Mouse (Mus musculus): Measurements from ENCODE around the gene Dda1. TPM values are rescaled to one million over a fixed set of nuclear protein-coding genes. Genes with fewer than 3 reads are reported as not detected.
A peak's percentile ranks its signal among the peaks of the same experiment; 100 is the strongest.

Dda1 gene
- polyA plus RNA-seq, 2 experiments = 99.6 to 101 TPM

DNA sequence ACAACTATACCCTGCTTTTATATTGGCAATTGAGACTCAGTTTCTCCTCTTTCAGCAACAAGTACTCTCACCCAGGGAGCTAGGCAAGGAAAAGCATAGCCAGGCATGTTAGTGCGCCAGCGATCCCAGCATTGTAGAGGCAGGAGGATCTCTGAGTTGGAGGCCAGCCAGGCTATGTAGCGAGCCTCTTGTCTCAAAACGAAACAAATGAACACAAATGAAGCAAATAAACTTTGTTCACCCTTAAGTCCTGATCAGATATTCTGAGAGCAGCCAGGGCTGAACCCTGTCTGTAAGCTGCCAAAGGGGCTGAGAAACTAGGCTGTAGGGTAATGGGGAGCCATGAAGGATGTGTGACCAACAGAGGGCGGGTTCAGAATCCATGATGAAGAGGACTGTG, 26.8 kb downstream of the Dda1 start:
- no peaks in the 10 kb centered on the region for H3K9me3 ChIP-seq (ENCODE audit: control insufficient read depth, low read length)
- no peak overlapping the region for H3K27ac ChIP-seq (replicated peaks; ENCODE audit: low read depth, low read length)
- no peak for DNase-seq (ENCODE audit: low spot score)
- no peak for ATAC-seq (ENCODE audit: low FRiP score, low read depth)
- H3K9ac ChIP-seq (ENCODE audit: low read depth, low read length, severe bottlenecking) = no peak overlapping the region
- H3K27me3 ChIP-seq (ENCODE audit: control insufficient read depth, insufficient read depth, low read length) = no peaks in the 10 kb centered on the region
- no peak overlapping the region for H3K4me3 ChIP-seq (replicated peaks; ENCODE audit: low read length)
- H3K4me2 ChIP-seq (replicated peaks; ENCODE audit: low read depth, low read length, severe bottlenecking) = no peak overlapping the region
- peaks cover 22% of the 10 kb centered on the region for H3K4me1 ChIP-seq (ENCODE audit: control insufficient read depth, insufficient read depth, low read length)
- no peak for TF ChIP-seq POLR2A (IDR thresholded peaks at IDR 0.05; ENCODE audit: borderline replicate concordance, extremely low read depth, insufficient read depth, insufficient read length)
- WGBS = 95% methylated on average over 5 of the region's 5 CpGs
- H3K36me3 ChIP-seq (ENCODE audit: control insufficient read depth, insufficient read depth, low read length) = peaks cover 37% of the 10 kb centered on the region

DNA sequence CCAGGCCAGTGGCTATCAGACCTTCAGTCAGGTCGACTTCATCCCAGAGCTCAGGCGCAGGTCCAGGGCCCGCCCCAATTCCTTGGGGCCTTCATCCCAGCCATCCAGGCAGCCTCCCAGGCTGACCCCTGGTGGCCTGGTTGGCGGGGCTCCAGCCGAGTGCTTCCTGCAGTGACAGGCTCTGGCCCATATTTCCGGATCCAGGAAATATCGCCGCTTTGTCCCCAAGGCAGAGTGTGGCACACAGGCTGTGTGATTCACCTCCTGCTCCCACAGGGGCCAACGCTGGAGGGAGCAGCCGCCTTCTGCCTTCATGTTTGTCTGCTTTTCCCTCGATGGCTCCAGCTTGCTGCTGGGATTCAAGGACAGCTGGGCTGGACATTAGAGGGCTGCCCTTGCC, 27.5 kb downstream of the Dda1 start:
- TF ChIP-seq POLR2A (IDR thresholded peaks at IDR 0.05; ENCODE audit: borderline replicate concordance, extremely low read depth, insufficient read depth, insufficient read length) = no peak
- 37% methylated on average over 11 of the region's 11 CpGs for WGBS
- ATAC-seq (ENCODE audit: low FRiP score, low read depth) (no peak), DNase-seq (ENCODE audit: low spot score) (peak; percentile 36)
- H3K4me2 ChIP-seq (replicated peaks; ENCODE audit: low read depth, low read length, severe bottlenecking) = no peak overlapping the region
- H3K27ac ChIP-seq (replicated peaks; ENCODE audit: low read depth, low read length) = no peak overlapping the region
- H3K9me3 ChIP-seq (ENCODE audit: control insufficient read depth, low read length) = no peaks in the 10 kb centered on the region
- no peaks in the 10 kb centered on the region for H3K27me3 ChIP-seq (ENCODE audit: control insufficient read depth, insufficient read depth, low read length)
- peaks cover 30% of the 10 kb centered on the region for H3K36me3 ChIP-seq (ENCODE audit: control insufficient read depth, insufficient read depth, low read length)
- H3K4me3 ChIP-seq (replicated peaks; ENCODE audit: low read length) = no peak overlapping the region
- H3K4me1 ChIP-seq (ENCODE audit: control insufficient read depth, insufficient read depth, low read length) = peaks cover 22% of the 10 kb centered on the region
- no peak overlapping the region for H3K9ac ChIP-seq (ENCODE audit: low read depth, low read length, severe bottlenecking)

DNA sequence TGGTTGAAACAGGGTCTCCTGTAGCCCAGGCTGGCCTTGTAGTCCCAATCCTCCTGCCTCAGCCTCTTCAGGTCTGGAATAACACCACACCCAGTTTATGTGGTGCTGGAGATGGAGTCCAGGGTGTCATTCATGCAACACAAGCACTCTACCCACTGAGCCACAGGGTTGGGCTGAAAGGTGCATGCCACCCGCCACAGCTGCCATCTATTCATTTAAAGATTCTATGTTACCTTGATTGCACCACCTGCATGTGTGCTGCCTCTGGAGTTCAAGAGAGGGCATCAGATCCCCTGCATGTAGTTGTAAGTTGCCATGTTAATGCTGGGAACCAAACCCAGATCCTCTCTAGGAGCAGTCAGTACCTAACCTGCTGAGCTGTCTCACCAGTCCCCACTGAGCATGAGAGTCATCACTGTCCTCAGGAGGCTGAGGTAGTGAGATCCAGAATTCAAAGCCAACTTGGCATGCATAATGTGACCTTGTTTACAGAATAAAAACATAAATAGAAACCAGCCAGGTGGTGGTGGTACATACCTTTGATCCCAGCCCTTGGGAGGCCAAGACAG, 28.2 kb downstream of the Dda1 start:
- DNase-seq (ENCODE audit: low spot score) = no peak
- Histone ChIP-seq H3K9ac (ENCODE audit: low read depth, low read length, severe bottlenecking) (no peak overlapping the region), H3K4me2 (replicated peaks; ENCODE audit: low read depth, low read length, severe bottlenecking) (no peak overlapping the region), H3K4me3 (replicated peaks; ENCODE audit: low read length) (no peak overlapping the region), H3K36me3 (ENCODE audit: control insufficient read depth, insufficient read depth, low read length) (peaks cover 23% of the 10 kb centered on the region), H3K27ac (replicated peaks; ENCODE audit: low read depth, low read length) (no peak overlapping the region), H3K4me1 (ENCODE audit: control insufficient read depth, insufficient read depth, low read length) (peaks cover 22% of the 10 kb centered on the region), H3K27me3 (ENCODE audit: control insufficient read depth, insufficient read depth, low read length) (no peaks in the 10 kb centered on the region), H3K9me3 (ENCODE audit: control insufficient read depth, low read length) (no peaks in the 10 kb centered on the region)
- no peak for TF ChIP-seq POLR2A (IDR thresholded peaks at IDR 0.05; ENCODE audit: borderline replicate concordance, extremely low read depth, insufficient read depth, insufficient read length)
- 100% methylated on average over 1 of the region's 1 CpGs for WGBS
- no peak for ATAC-seq (ENCODE audit: low FRiP score, low read depth)

DNA sequence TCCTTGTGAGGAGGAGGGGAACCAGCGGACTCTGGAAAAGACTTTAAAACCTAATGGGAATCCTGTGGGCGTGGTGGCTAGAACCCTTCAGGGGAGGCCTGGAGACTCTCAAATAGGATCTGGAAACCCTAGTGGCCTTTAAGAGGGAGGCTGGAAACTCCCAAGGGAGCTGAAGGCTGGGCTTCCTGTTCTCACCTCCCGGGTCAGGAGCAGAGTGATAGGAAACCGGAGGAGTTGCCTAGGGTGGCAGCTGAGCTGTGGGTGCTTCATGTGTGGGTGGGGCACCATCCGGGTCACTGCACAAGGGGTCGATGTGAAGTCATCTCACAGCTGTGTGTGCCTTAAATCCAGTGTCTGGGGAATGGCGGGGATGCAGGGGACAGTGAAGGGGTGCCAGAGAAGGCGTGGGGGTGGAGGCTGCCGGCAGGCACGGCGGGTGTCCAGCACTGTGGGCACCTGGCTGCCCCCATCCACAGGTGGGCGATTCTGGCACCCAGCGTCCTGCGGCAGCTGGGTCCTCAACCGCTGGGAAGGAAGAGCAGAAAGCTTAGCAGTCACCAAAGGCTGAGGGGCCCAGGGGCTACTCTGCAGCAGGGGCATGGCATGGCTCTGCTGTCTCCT, 29.0 kb downstream of the Dda1 start:
- Histone ChIP-seq H3K4me2 (replicated peaks; ENCODE audit: low read depth, low read length, severe bottlenecking) (no peak overlapping the region), H3K9ac (ENCODE audit: low read depth, low read length, severe bottlenecking) (0 out of 2 replicates have a peak overlapping the region, but pooled peaks have one; percentile 26), H3K9me3 (ENCODE audit: control insufficient read depth, low read length) (no peaks in the 10 kb centered on the region), H3K27me3 (ENCODE audit: control insufficient read depth, insufficient read depth, low read length) (no peaks in the 10 kb centered on the region), H3K4me3 (replicated peaks; ENCODE audit: low read length) (no peak overlapping the region), H3K27ac (replicated peaks; ENCODE audit: low read depth, low read length) (no peak overlapping the region), H3K36me3 (ENCODE audit: control insufficient read depth, insufficient read depth, low read length) (peaks cover 15% of the 10 kb centered on the region; the same call in 1 of the 2 replicates), H3K4me1 (ENCODE audit: control insufficient read depth, insufficient read depth, low read length) (peaks cover 22% of the 10 kb centered on the region)
- DNase-seq (ENCODE audit: low spot score) (no peak), ATAC-seq (ENCODE audit: low FRiP score, low read depth) (no peak)
- WGBS = 19% methylated on average over 14 of the region's 15 CpGs
- no peak for TF ChIP-seq POLR2A (IDR thresholded peaks at IDR 0.05; ENCODE audit: borderline replicate concordance, extremely low read depth, insufficient read depth, insufficient read length)

DNA sequence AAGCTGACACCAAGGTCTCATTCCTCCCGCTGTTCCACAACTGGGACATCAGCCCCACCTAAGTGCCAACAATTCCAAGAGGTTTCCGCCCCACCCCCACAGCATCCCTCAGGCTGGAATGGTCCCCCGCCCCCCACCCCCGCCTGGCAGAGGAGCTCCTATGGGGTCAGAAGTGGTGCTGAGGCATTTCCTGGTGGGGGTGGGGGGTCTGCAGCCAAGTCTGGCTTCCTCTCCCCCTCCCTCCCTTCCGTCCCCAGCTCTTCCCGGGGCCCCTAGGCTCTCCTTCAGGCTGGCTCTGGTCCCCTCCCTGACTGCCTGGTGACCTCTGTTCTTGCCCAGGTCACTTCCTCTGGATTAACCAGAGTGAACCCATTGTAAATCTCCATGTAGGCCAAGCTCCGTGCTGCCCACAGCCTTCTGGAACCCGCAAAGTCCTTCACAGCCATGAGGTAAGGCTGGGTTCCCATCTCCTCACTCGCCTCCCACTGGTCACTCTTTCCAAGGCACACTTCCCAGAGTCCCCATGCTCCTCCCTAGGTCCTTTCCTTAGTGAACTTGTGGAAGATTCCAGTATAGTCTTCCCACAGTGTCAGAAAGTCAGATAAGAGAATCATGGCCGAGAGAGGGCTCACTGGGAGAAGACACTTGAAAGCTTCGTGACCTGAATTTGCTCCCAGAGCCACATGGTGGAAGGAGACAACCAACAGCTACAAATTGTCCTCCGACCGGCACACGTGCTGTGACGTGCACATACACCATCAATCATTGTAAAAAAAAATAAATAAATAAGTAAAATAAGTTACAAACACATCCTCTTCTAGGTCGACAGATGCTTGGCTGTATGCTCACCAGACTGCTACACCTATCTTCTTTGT, 30.1 kb downstream of the Dda1 start:
- no peaks in the 10 kb centered on the region for H3K9me3 ChIP-seq (ENCODE audit: control insufficient read depth, low read length)
- TF ChIP-seq POLR2A (IDR thresholded peaks at IDR 0.05; ENCODE audit: borderline replicate concordance, extremely low read depth, insufficient read depth, insufficient read length) = no peak
- H3K9ac ChIP-seq (ENCODE audit: low read depth, low read length, severe bottlenecking) = no peak overlapping the region
- no peak overlapping the region for H3K27ac ChIP-seq (replicated peaks; ENCODE audit: low read depth, low read length)
- H3K36me3 ChIP-seq (ENCODE audit: control insufficient read depth, insufficient read depth, low read length) = peaks cover 7% of the 10 kb centered on the region; the same call in 1 of the 2 replicates
- WGBS = 18% methylated on average over 16 of the region's 16 CpGs
- ATAC-seq (ENCODE audit: low FRiP score, low read depth) (no peak), DNase-seq (ENCODE audit: low spot score) (peak; percentile 13)
- H3K4me3 ChIP-seq (replicated peaks; ENCODE audit: low read length) = no peak overlapping the region
- H3K4me1 ChIP-seq (ENCODE audit: control insufficient read depth, insufficient read depth, low read length) = peaks cover 22% of the 10 kb centered on the region
- H3K4me2 ChIP-seq (replicated peaks; ENCODE audit: low read depth, low read length, severe bottlenecking) = no peak overlapping the region
- H3K27me3 ChIP-seq (ENCODE audit: control insufficient read depth, insufficient read depth, low read length) = no peaks in the 10 kb centered on the region
